In genomic region chr3:32379891-32380290, GRCm38 (mm10) we compare ENCODE assay signal across 8 mouse cellular contexts. TPM values are rescaled to one million over a fixed set of nuclear protein-coding genes. Genes with fewer than 3 reads are reported as not detected.
DNase-seq lines count a peak whose midpoint lies in the region; TF ChIP-seq lines count a peak whose summit lies in the region.

No protein-coding gene starts in this region.

- TF ChIP-seq CTCF in brain, embryonic 14.5 days (IDR thresholded peaks at IDR 0.05; ENCODE audit: borderline replicate concordance, extremely low read depth, insufficient read depth, insufficient read length), result peak; percentile 30; the same call in 1 of the 2 replicates

- intact Hi-C loops in heart, postnatal 25 days (cut with DNase I), result no loop called here

- DNase-seq in heart, postnatal 4 days, result peak; percentile 26
- DNase-seq in heart, postnatal 25 days (ENCODE audit: low spot score), result no peak
- peak; percentile 21 to 24 for DNase-seq in B cell, adult 2 months
- DNase-seq in brain, embryonic 14.5 days (ENCODE audit: low read depth), result peak; percentile 19
- DNase-seq in lung, postnatal 10 days, result peak; percentile 47
- DNase-seq in layer of hippocampus, adult 11-12 months (ENCODE audit: low spot score), result no peak
- DNase-seq in right cerebral cortex, adult 2 months (ENCODE audit: low spot score in 2 of 2), result no peak
- DNase-seq in gastrocnemius, adult 8-10 months (ENCODE audit: low spot score in 2 of 2), result no peak

- TF ChIP-seq POLR2A in brain, embryonic 14.5 days (IDR thresholded peaks at IDR 0.05; ENCODE audit: borderline replicate concordance, extremely low read depth, insufficient read depth, insufficient read length, poor library complexity, severe bottlenecking), result no peak

RNA-seq across cellular contexts. Expression of gene Zmat3, which starts 14.1 kb away (rescaled TPM):
- 10 to 100 TPM; 13.8 to 14.1 TPM for total RNA-seq in heart, postnatal 4 days (2021)
- total RNA-seq in heart, postnatal 25 days (2021), result 1 to 10 TPM; 6.2 to 7.0 TPM
- polyA plus RNA-seq in brain, embryonic 14.5 days (2012; rRNA removed), result 15.0 and 20.6 TPM in 2 replicates
- 1 to 10 TPM; 7.1 to 9.7 (median 8.6) TPM for total RNA-seq in gastrocnemius, adult 8-10 months (2022)

RNA-seq across cellular contexts. Expression of gene Pik3ca, which starts 17.6 kb away (rescaled TPM):
- 10 to 100 TPM; 42.0 to 44.3 TPM for total RNA-seq in heart, postnatal 4 days (2021)
- 10 to 100 TPM; 45.8 to 54.2 TPM for total RNA-seq in heart, postnatal 25 days (2021)
- 21.8 and 27.6 TPM in 2 replicates for polyA plus RNA-seq in brain, embryonic 14.5 days (2012; rRNA removed)
- total RNA-seq in gastrocnemius, adult 8-10 months (2022), result 10 to 100 TPM; 40.7 to 50.6 (median 45.8) TPM

Comparison
In these comparisons a context has a peak if more than half of its experiments do, and no peak if none do; other contexts are left out.
1. DNase-seq: peak in heart, postnatal 4 days (single experiment), B cell, adult 2 months (2 of 2), brain, embryonic 14.5 days (single experiment) and lung, postnatal 10 days (single experiment); none in heart, postnatal 25 days (single experiment), layer of hippocampus, adult 11-12 months (single experiment), right cerebral cortex, adult 2 months (0 of 2) and gastrocnemius, adult 8-10 months (0 of 2).